Mouse (Mus musculus) heart, postnatal 36 days (tissue): Measurements from ENCODE around the gene Pip. TPM values are rescaled to one million over a fixed set of nuclear protein-coding genes. Genes with fewer than 3 reads are reported as not detected.

ENCODE experiments used
- DNase-seq, 2 experiments: peaks; one replicate each; pipeline ENCODE4 v3.0.0; 2021 to 2022
- intact Hi-C: fragments of 180-260 bp; cut with DNase I; formaldehyde crosslinking; loops from one replicate; pipeline ENCODE4 v1.15.1; 2025
- total RNA-seq, 2 experiments: library from RNA; stranded (reverse); gene quantifications; 2 replicates each; pipeline ENCODE4 v1.2.3; 2021

Gene Pip
- not detected for total RNA-seq

DNA sequence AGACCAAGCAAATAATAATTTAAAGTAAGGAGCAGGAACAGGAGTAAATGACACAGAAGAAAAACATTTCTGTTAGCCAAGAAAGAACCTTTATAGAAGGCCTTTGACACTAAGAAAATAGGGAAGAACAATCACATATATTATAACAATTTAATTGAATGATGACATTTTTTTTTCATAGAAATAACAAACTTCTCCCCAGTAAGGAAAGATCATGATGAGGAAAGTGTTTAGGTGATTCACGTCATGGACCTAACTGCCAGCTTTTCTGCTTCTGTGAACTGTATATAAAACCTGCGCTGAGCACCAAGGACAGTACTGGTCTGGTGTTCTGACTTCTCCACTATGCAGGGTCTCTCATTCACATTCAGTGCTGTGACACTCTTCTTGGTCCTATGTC lies at the start of gene Pip:
Gene Pip (plus strand): TSS at position 301 of the 400 bp plus-strand sequence.
- DNase-seq = no peak
- intact Hi-C loops = no loop called here

GRCm38 (mm10) chr6:41824086-41824485 lies 23.2 kb upstream of the Pip start:
- intact Hi-C loops = no loop called here

GRCm38 (mm10) chr6:41829516-41829915 lies 17.8 kb upstream of the Pip start:
- intact Hi-C loops = no loop called here
- DNase-seq = no peak

More at GRCm38 (mm10) chr6:41824086-41824485, 23.2 kb upstream of the Pip start:
- no peak for DNase-seq

GRCm38 (mm10) chr6:41852689-41853088 lies 5.4 kb downstream of the Pip start, which contains the start of gene Sval2:
Gene Sval2, plus strand, starts transcription at chr6:41852989.
- DNase-seq = no peak
- intact Hi-C loops = no loop called here

DNA sequence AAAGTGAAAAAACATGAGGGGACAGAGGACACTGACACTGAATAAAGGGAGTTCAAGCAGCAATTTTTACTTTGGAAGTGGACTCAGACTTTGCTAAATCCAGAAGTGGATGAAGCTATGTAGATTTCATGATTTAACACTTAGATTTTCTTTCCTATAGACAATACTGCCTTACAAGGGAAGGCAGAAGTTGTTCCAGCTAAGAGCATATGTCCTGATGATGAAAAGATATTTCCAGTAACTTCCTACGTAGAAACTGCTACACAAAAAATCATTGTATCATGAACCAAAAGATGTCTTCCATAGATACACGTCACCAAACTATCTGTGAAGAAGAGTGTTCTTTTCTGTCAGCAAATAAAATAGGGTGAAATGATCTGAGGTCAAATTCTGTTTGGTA lies 16.7 kb downstream of the Pip start:
- intact Hi-C loops = no loop called here
- no peak for DNase-seq

Other genes starting within 250 kb of the Pip start
- 1 to 10 TPM; 1.3 to 2.1 TPM for gene Ephb6, start 242.1 kb upstream of the Pip start, total RNA-seq
- gene Trpv6, start 211.1 kb upstream of the Pip start, total RNA-seq = not detected
- gene Trpv5, start 166.8 kb upstream of the Pip start, total RNA-seq = not detected
- not detected for gene Llcfc1, start 163.1 kb upstream of the Pip start, total RNA-seq
- gene Kel, start 143.2 kb upstream of the Pip start, total RNA-seq = under 1 TPM; 0.11 to 0.50 TPM
- not detected for gene Olfr459, start 72.4 kb upstream of the Pip start, total RNA-seq
- gene Sval2, start 5.5 kb downstream of the Pip start, total RNA-seq = not detected
- gene Sval1, start 104.1 kb downstream of the Pip start, total RNA-seq = not detected
- not detected for gene Sval3, start 120.6 kb downstream of the Pip start, total RNA-seq
- gene Sva, start 190.9 kb downstream of the Pip start, total RNA-seq = not detected